Mouse (Mus musculus) liver, postnatal 0 days (tissue): ENCODE measurements around the gene Rps6ka4.

Experiments
- CTCF ChIP-seq: sonication (generic); IDR thresholded peaks from 2 replicates; pipeline ENCODE4 v1.5.1; 2016; ENCODE audit warnings: antibody characterized with exemption, low read depth
- EP300 ChIP-seq: IDR thresholded peaks from 2 replicates; pipeline ENCODE4 v1.6.1; 2016; ENCODE audit warnings: antibody characterized with exemption, low read depth, mild to moderate bottlenecking

GRCm38 (mm10) chr19:6819143-6819827 lies 21.2 kb downstream of the Rps6ka4 start:
- TF ChIP-seq EP300 (no peak), CTCF (no peak)
